9 mouse cellular contexts compared by ENCODE assay signal in genomic region chr11:95648827-95649226, GRCm38 (mm10). TPM values are rescaled to one million over a fixed set of nuclear protein-coding genes. Genes with fewer than 3 reads are reported as not detected.
DNase-seq lines count a peak whose midpoint lies in the region; ATAC-seq and TF ChIP-seq lines count a peak whose summit lies in the region.
"Had no signal": no experiment of that assay in that cellular context is flagged by ENCODE, and none has a peak within 500 bp of the region (broad histone marks: within the 10 kb centered on the region; RNA-seq: fewer than 3 reads in every experiment).

No protein-coding gene starts in this region.

- H3K27me3 ChIP-seq in embryonic facial prominence, embryonic 14.5 days (replicated peaks; ENCODE audit: control insufficient read depth, insufficient read depth, low read length), result peaks cover 15% of the 10 kb centered on the region
- H3K27me3 ChIP-seq in small intestine, adult 2 months (ENCODE audit: control insufficient read depth, insufficient read depth, low read length), result peaks cover 23% of the 10 kb centered on the region

- DNase-seq in ES-CJ7 (ENCODE audit: low read depth, low spot score), result peak; percentile 85
- peak; percentile 22 to 69 for DNase-seq in adrenal gland, postnatal 4 days (ENCODE audit: low spot score in 2 of 2)
- DNase-seq in embryonic facial prominence, embryonic 14.5 days (ENCODE audit: low spot score), result peak; percentile 76
- peak; percentile 83 for DNase-seq in heart, postnatal 4 days
- DNase-seq in layer of hippocampus, adult 8-10 months (ENCODE audit: low spot score in 2 of 2), result peak; percentile 46 to 81
- DNase-seq in lung, postnatal 14 days, result peak; percentile 81
- DNase-seq in yolk sac, embryonic 10.5 days (ENCODE audit: low spot score), result peak; percentile 44

- no peak for TF ChIP-seq POLR2A in small intestine, adult 2 months (IDR thresholded peaks at IDR 0.05; ENCODE audit: low read depth, low read length)

- peaks cover 16% of the 10 kb centered on the region for H3K4me1 ChIP-seq in embryonic facial prominence, embryonic 14.5 days (ENCODE audit: control insufficient read depth, insufficient read depth, low read length)
- no peaks in the 10 kb centered on the region for H3K4me1 ChIP-seq in small intestine, adult 2 months (ENCODE audit: control insufficient read depth, insufficient read depth, insufficient read length, low read length)

- peak; percentile 67 for ATAC-seq in embryonic facial prominence, embryonic 14.5 days (ENCODE audit: low read depth)

- no peak overlapping the region for H3K27ac ChIP-seq in embryonic facial prominence, embryonic 14.5 days (replicated peaks; ENCODE audit: low read depth, low read length)
- no peak overlapping the region for H3K27ac ChIP-seq in small intestine, adult 2 months (ENCODE audit: insufficient read depth, low read depth, low read length)
- H3K27ac ChIP-seq: limb, embryonic 15.5 days had no signal

- H3K4me3 ChIP-seq in embryonic facial prominence, embryonic 14.5 days (ENCODE audit: low read depth, low read length), result no peak overlapping the region
- H3K4me3 ChIP-seq in small intestine, adult 2 months (ENCODE audit: low read depth, low read length), result no peak overlapping the region
- H3K4me3 ChIP-seq: limb, embryonic 15.5 days had no signal

- H3K9ac ChIP-seq in embryonic facial prominence, embryonic 14.5 days (ENCODE audit: low read depth, low read length), result no peak overlapping the region
- H3K9ac ChIP-seq: limb, embryonic 15.5 days had no signal

- no peak overlapping the region for H3K4me2 ChIP-seq in embryonic facial prominence, embryonic 14.5 days (ENCODE audit: low read depth, low read length)
- H3K4me2 ChIP-seq: limb, embryonic 15.5 days had no signal

- 4% methylated on average over 4 of the region's 4 CpGs for WGBS in embryonic facial prominence, embryonic 14.5 days
- WGBS in small intestine, adult 2 months, result 2% methylated on average over 4 of the region's 4 CpGs

- no peaks in the 10 kb centered on the region for H3K9me3 ChIP-seq in embryonic facial prominence, embryonic 14.5 days (ENCODE audit: control insufficient read depth, low read length)
- H3K9me3 ChIP-seq: limb, embryonic 15.5 days had no signal

- H3K36me3 ChIP-seq in embryonic facial prominence, embryonic 14.5 days (ENCODE audit: control insufficient read depth, insufficient read depth, low read length), result no peaks in the 10 kb centered on the region
- no peaks in the 10 kb centered on the region for H3K36me3 ChIP-seq in small intestine, adult 2 months (ENCODE audit: control insufficient read depth, insufficient read depth, low read length)
- H3K36me3 ChIP-seq: limb, embryonic 15.5 days had no signal

- TF ChIP-seq CTCF in small intestine, adult 2 months (IDR thresholded peaks at IDR 0.05; ENCODE audit: extremely low read depth, insufficient read length, insufficient replicate concordance, low read depth, low read length), result peak; percentile 89; the same call in 1 of the 2 replicates

RNA-seq across cellular contexts. Expression of gene Phb, which starts 17.9 kb away (rescaled TPM):
- 100 to 1,000 TPM; 215 to 226 TPM for total RNA-seq in adrenal gland, postnatal 4 days (2021)
- polyA plus RNA-seq in embryonic facial prominence, embryonic 14.5 days (2014; fragmentation: Nextera tagmentation; extraction: Ambion mirVana), result 238 and 240 TPM in 2 replicates
- 100 to 1,000 TPM; 304 to 319 TPM for total RNA-seq in heart, postnatal 4 days (2021)
- 100 to 1,000 TPM in 1 of 4 experiments, 10 to 100 TPM in 3; 85.9 to 105 (median 94.0) TPM for total RNA-seq in layer of hippocampus, adult 8-10 months (2022)
- polyA plus RNA-seq in small intestine, adult 2 months (2012; rRNA removed), result 61.3 and 68.9 TPM in 2 replicates
